ENCODE assay signal across 11 mouse cellular contexts in the genomic region with DNA sequence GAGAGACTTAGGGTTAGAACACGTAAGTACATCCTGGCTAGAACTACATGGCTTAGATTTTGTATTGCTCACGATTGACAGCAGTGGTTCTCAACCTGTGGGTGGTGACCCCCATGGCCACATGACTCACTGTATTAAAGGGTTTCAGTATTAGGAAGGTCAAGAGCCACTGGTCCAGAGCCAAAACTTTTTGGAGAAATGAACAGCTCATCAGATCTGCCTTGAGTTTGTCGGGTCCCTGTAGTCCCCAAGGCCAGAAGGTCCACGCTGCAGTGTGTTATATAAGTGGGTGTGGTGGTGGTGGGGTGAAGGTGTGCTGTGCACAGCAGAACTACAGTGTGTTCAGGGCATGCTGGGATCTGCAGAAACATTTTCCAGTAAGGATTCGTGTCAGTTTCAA.
A peak's percentile ranks its signal among the peaks of the same experiment; 100 is the strongest.
DNase-seq lines count a peak whose midpoint lies in the region; ATAC-seq and TF ChIP-seq lines count a peak whose summit lies in the region.
"Had no signal": no experiment of that assay in that cellular context is flagged by ENCODE, and none has a peak within 500 bp of the region (broad histone marks: within the 10 kb centered on the region; RNA-seq: fewer than 3 reads in every experiment).

No protein-coding gene starts in this region.

- peaks cover 23% of the 10 kb centered on the region for H3K4me1 ChIP-seq in heart, embryonic 10.5 days
- H3K4me1 ChIP-seq in lung, postnatal 0 days (ENCODE audit: insufficient read depth, low read depth, low read length): peaks cover 28% of the 10 kb centered on the region; the same call in 1 of the 2 replicates
- H3K4me1 ChIP-seq in stomach, postnatal 0 days (replicated peaks; ENCODE audit: control insufficient read depth, insufficient read depth): peaks cover 10% of the 10 kb centered on the region; the same call in 1 of the 2 replicates

- H3K4me2 ChIP-seq in lung, postnatal 0 days (replicated peaks; ENCODE audit: low read depth, low read length): peak overlapping the region; percentile 47; the same call in 1 of the 2 replicates
- H3K4me2 ChIP-seq in stomach, postnatal 0 days (replicated peaks; ENCODE audit: low read depth): no peak overlapping the region

- TF ChIP-seq EP300 in lung, postnatal 0 days (IDR thresholded peaks at IDR 0.05): no peak
- TF ChIP-seq EP300 in stomach, postnatal 0 days (optimal IDR thresholded peaks at IDR 0.05): no peak

- no peaks in the 10 kb centered on the region for H3K27me3 ChIP-seq in heart, embryonic 10.5 days (ENCODE audit: insufficient read depth, poor library complexity, severe bottlenecking)
- no peaks in the 10 kb centered on the region for H3K27me3 ChIP-seq in lung, postnatal 0 days (replicated peaks; ENCODE audit: insufficient read depth, low read length)
- H3K27me3 ChIP-seq in stomach, postnatal 0 days (ENCODE audit: control insufficient read depth, insufficient read depth, low read length): no peaks in the 10 kb centered on the region
- H3K27me3 ChIP-seq: heart, embryonic 12.5 days had no signal

- no peak for ATAC-seq in lung, postnatal 0 days
- ATAC-seq in stomach, postnatal 0 days (ENCODE audit: low FRiP score, low TSS enrichment): peak; percentile 59

- no peaks in the 10 kb centered on the region for H3K9me3 ChIP-seq in heart, embryonic 10.5 days
- no peaks in the 10 kb centered on the region for H3K9me3 ChIP-seq in lung, postnatal 0 days (ENCODE audit: low read length)
- no peaks in the 10 kb centered on the region for H3K9me3 ChIP-seq in stomach, postnatal 0 days (ENCODE audit: control insufficient read depth, low read length)
- H3K9me3 ChIP-seq: heart, embryonic 12.5 days had no signal

- no peaks in the 10 kb centered on the region for H3K36me3 ChIP-seq in heart, embryonic 10.5 days
- no peaks in the 10 kb centered on the region for H3K36me3 ChIP-seq in lung, postnatal 0 days (ENCODE audit: insufficient read depth, low read length)
- H3K36me3 ChIP-seq in stomach, postnatal 0 days (ENCODE audit: control insufficient read depth, insufficient read depth, low read length): no peaks in the 10 kb centered on the region
- H3K36me3 ChIP-seq: G1E; heart, embryonic 12.5 days had no signal

- no peak overlapping the region for H3K4me3 ChIP-seq in heart, embryonic 10.5 days
- no peak overlapping the region for H3K4me3 ChIP-seq in lung, postnatal 0 days (ENCODE audit: low read depth, low read length)
- H3K4me3 ChIP-seq in stomach, postnatal 0 days (ENCODE audit: low read depth, low read length): no peak overlapping the region
- H3K4me3 ChIP-seq: heart, embryonic 12.5 days; myocyte had no signal

- 81% methylated on average over 5 of the region's 5 CpGs for WGBS in heart, embryonic 10.5 days
- 39% methylated on average over 5 of the region's 5 CpGs for WGBS in lung, postnatal 0 days
- WGBS in stomach, postnatal 0 days: 46% methylated on average over 5 of the region's 5 CpGs

- intact Hi-C loops in heart, postnatal 25 days (cut with DNase I): loop anchor here (2.0 kb wide), 1 partner anchor 74 kb away; no protein-coding TSS in a partner anchor

- no peak for DNase-seq in heart, embryonic 10.5 days (ENCODE audit: low spot score)
- no peak for DNase-seq in heart, postnatal 25 days (ENCODE audit: low spot score)
- no peak for DNase-seq in lung, postnatal 0 days (ENCODE audit: low spot score)
- DNase-seq in lung, postnatal 14 days: no peak
- peak; percentile 58 for DNase-seq in cerebellum, adult 9-11 months
- DNase-seq in stomach, postnatal 0 days (ENCODE audit: low spot score): no peak
- no peak for DNase-seq in right cerebral cortex, postnatal 14 days
- DNase-seq in spleen, postnatal 4 days (ENCODE audit: low spot score in 2 of 2): no peak

- 0 out of 2 replicates have a peak overlapping the region, but pooled peaks have one; percentile 70 for H3K27ac ChIP-seq in heart, embryonic 10.5 days
- H3K27ac ChIP-seq in lung, postnatal 0 days (ENCODE audit: low read length): peak overlapping the region; percentile 87
- H3K27ac ChIP-seq in stomach, postnatal 0 days (replicated peaks): peak overlapping the region; percentile 90

- TF ChIP-seq CTCF in lung, postnatal 0 days (IDR thresholded peaks at IDR 0.05): no peak
- TF ChIP-seq CTCF in stomach, postnatal 0 days (IDR thresholded peaks at IDR 0.05; ENCODE audit: low read depth): no peak

- no peak overlapping the region for H3K9ac ChIP-seq in lung, postnatal 0 days (replicated peaks; ENCODE audit: low read depth)
- no peak overlapping the region for H3K9ac ChIP-seq in stomach, postnatal 0 days (ENCODE audit: low read length)
- H3K9ac ChIP-seq: heart, embryonic 12.5 days had no signal
